Mouse (Mus musculus): ENCODE data around the gene Epha2. TPM values are rescaled to one million over a fixed set of nuclear protein-coding genes. Genes with fewer than 3 reads are reported as not detected.

Epha2 gene
- polyA plus RNA-seq, 1 experiment, result 129 TPM

GRCm38 (mm10) chr4:141316498-141317180, 15.6 kb downstream of the Epha2 start:
- Histone ChIP-seq H3K36me3 (ENCODE audit: control insufficient read depth, insufficient read depth) (peaks cover 98% of the 10 kb centered on the region), H3K27me3 (ENCODE audit: control insufficient read depth, insufficient read depth, insufficient read length) (no peaks in the 10 kb centered on the region)
- no peak for TF ChIP-seq MYOD1 (IDR thresholded peaks at IDR 0.05; ENCODE audit: control insufficient read depth, insufficient read length, low read depth)
- TF ChIP-seq CTCF (IDR thresholded peaks at IDR 0.05; ENCODE audit: control insufficient read depth, insufficient read depth, insufficient read length), result no peak
- no peak for TF ChIP-seq MAX (IDR thresholded peaks at IDR 0.05)
- no peak for TF ChIP-seq CEBPB (IDR thresholded peaks at IDR 0.05; ENCODE audit: low read depth)
- no peak for TF ChIP-seq USF1 (IDR thresholded peaks at IDR 0.05; ENCODE audit: low read depth)
- no peak for TF ChIP-seq MYOG (IDR thresholded peaks at IDR 0.05; ENCODE audit: control insufficient read depth, extremely low read depth, insufficient read length)
- no peak for TF ChIP-seq FOSL1 (IDR thresholded peaks at IDR 0.05; ENCODE audit: insufficient read depth, low read length, poor library complexity, severe bottlenecking)

GRCm38 (mm10) chr4:141317914-141318313, 16.9 kb downstream of the Epha2 start:
- H3K36me3 ChIP-seq (ENCODE audit: control insufficient read depth, insufficient read depth), result peaks cover 98% of the 10 kb centered on the region
- peaks cover 97% of the 10 kb centered on the region for H3K79me2 ChIP-seq (ENCODE audit: control insufficient read depth, insufficient read depth)
- H3ac ChIP-seq (ENCODE audit: control insufficient read depth, insufficient read length, low read depth), result no peak overlapping the region
- no peak overlapping the region for H3K4me3 ChIP-seq (ENCODE audit: insufficient read depth, poor library complexity, severe bottlenecking)
- TF ChIP-seq MAX (IDR thresholded peaks at IDR 0.05) (no peak), FOSL1 (IDR thresholded peaks at IDR 0.05; ENCODE audit: insufficient read depth, low read length, poor library complexity, severe bottlenecking) (no peak), MYOD1 (IDR thresholded peaks at IDR 0.05; ENCODE audit: control insufficient read depth, insufficient read length, low read depth) (no peak), MYOG (IDR thresholded peaks at IDR 0.05; ENCODE audit: control insufficient read depth, extremely low read depth, insufficient read length) (no peak), CEBPB (IDR thresholded peaks at IDR 0.05; ENCODE audit: low read depth) (no peak), USF1 (IDR thresholded peaks at IDR 0.05; ENCODE audit: low read depth) (no peak), CTCF (IDR thresholded peaks at IDR 0.05; ENCODE audit: control insufficient read depth, insufficient read depth, insufficient read length) (no peak)
- H3K79me3 ChIP-seq (ENCODE audit: low read depth), result peaks cover 67% of the 10 kb centered on the region
- no peaks in the 10 kb centered on the region for H3K27me3 ChIP-seq (ENCODE audit: control insufficient read depth, insufficient read depth, insufficient read length)

More at GRCm38 (mm10) chr4:141316498-141317180, 15.6 kb downstream of the Epha2 start:
- H3K79me2 ChIP-seq (ENCODE audit: control insufficient read depth, insufficient read depth), result peaks cover 97% of the 10 kb centered on the region
- peaks cover 75% of the 10 kb centered on the region for H3K79me3 ChIP-seq (ENCODE audit: low read depth)
- no peak overlapping the region for H3ac ChIP-seq (ENCODE audit: control insufficient read depth, insufficient read length, low read depth)
- no peak overlapping the region for H3K4me3 ChIP-seq (ENCODE audit: insufficient read depth, poor library complexity, severe bottlenecking)

GRCm38 (mm10) chr4:141322526-141322925, 21.5 kb downstream of the Epha2 start:
- Histone ChIP-seq H3K27me3 (ENCODE audit: control insufficient read depth, insufficient read depth, insufficient read length) (no peaks in the 10 kb centered on the region), H3K4me3 (ENCODE audit: insufficient read depth, poor library complexity, severe bottlenecking) (no peak overlapping the region), H3ac (ENCODE audit: control insufficient read depth, insufficient read length, low read depth) (no peak overlapping the region), H3K79me2 (ENCODE audit: control insufficient read depth, insufficient read depth) (peaks cover 83% of the 10 kb centered on the region), H3K79me3 (ENCODE audit: low read depth) (peaks cover 35% of the 10 kb centered on the region), H3K36me3 (ENCODE audit: control insufficient read depth, insufficient read depth) (peaks cover 100% of the 10 kb centered on the region)
- TF ChIP-seq FOSL1 (IDR thresholded peaks at IDR 0.05; ENCODE audit: insufficient read depth, low read length, poor library complexity, severe bottlenecking), result no peak
- no peak for TF ChIP-seq MAX (IDR thresholded peaks at IDR 0.05)
- no peak for TF ChIP-seq MYOG (IDR thresholded peaks at IDR 0.05; ENCODE audit: control insufficient read depth, extremely low read depth, insufficient read length)
- TF ChIP-seq MYOD1 (IDR thresholded peaks at IDR 0.05; ENCODE audit: control insufficient read depth, insufficient read length, low read depth), result no peak
- TF ChIP-seq USF1 (IDR thresholded peaks at IDR 0.05; ENCODE audit: low read depth), result no peak
- no peak for TF ChIP-seq CTCF (IDR thresholded peaks at IDR 0.05; ENCODE audit: control insufficient read depth, insufficient read depth, insufficient read length)
- TF ChIP-seq CEBPB (IDR thresholded peaks at IDR 0.05; ENCODE audit: low read depth), result no peak

- Histone ChIP-seq H3K36me3 (ENCODE audit: control insufficient read depth, insufficient read depth) (peaks cover 100% of the 10 kb centered on the region), H3K4me3 (ENCODE audit: insufficient read depth, poor library complexity, severe bottlenecking) (no peak overlapping the region), H3ac (ENCODE audit: control insufficient read depth, insufficient read length, low read depth) (no peak overlapping the region), H3K79me3 (ENCODE audit: low read depth) (peaks cover 17% of the 10 kb centered on the region), H3K79me2 (ENCODE audit: control insufficient read depth, insufficient read depth) (peaks cover 61% of the 10 kb centered on the region), H3K27me3 (ENCODE audit: control insufficient read depth, insufficient read depth, insufficient read length) (no peaks in the 10 kb centered on the region)
- TF ChIP-seq CTCF (IDR thresholded peaks at IDR 0.05; ENCODE audit: control insufficient read depth, insufficient read depth, insufficient read length) (no peak), USF1 (IDR thresholded peaks at IDR 0.05; ENCODE audit: low read depth) (no peak), MYOD1 (IDR thresholded peaks at IDR 0.05; ENCODE audit: control insufficient read depth, insufficient read length, low read depth) (no peak), MAX (IDR thresholded peaks at IDR 0.05) (no peak), MYOG (IDR thresholded peaks at IDR 0.05; ENCODE audit: control insufficient read depth, extremely low read depth, insufficient read length) (no peak), FOSL1 (IDR thresholded peaks at IDR 0.05; ENCODE audit: insufficient read depth, low read length, poor library complexity, severe bottlenecking) (no peak), CEBPB (IDR thresholded peaks at IDR 0.05; ENCODE audit: low read depth) (no peak)
Observed at GRCm38 (mm10) chr4:141324771-141325191, 23.7 kb downstream of the Epha2 start.

GRCm38 (mm10) chr4:141325636-141326035, 24.6 kb downstream of the Epha2 start:
- Histone ChIP-seq H3K27me3 (ENCODE audit: control insufficient read depth, insufficient read depth, insufficient read length) (no peaks in the 10 kb centered on the region), H3K4me3 (ENCODE audit: insufficient read depth, poor library complexity, severe bottlenecking) (no peak overlapping the region), H3K36me3 (ENCODE audit: control insufficient read depth, insufficient read depth) (peaks cover 92% of the 10 kb centered on the region), H3ac (ENCODE audit: control insufficient read depth, insufficient read length, low read depth) (no peak overlapping the region), H3K79me2 (ENCODE audit: control insufficient read depth, insufficient read depth) (peaks cover 55% of the 10 kb centered on the region), H3K79me3 (ENCODE audit: low read depth) (peaks cover 15% of the 10 kb centered on the region)
- TF ChIP-seq FOSL1 (IDR thresholded peaks at IDR 0.05; ENCODE audit: insufficient read depth, low read length, poor library complexity, severe bottlenecking) (no peak), CTCF (IDR thresholded peaks at IDR 0.05; ENCODE audit: control insufficient read depth, insufficient read depth, insufficient read length) (no peak), USF1 (IDR thresholded peaks at IDR 0.05; ENCODE audit: low read depth) (no peak), CEBPB (IDR thresholded peaks at IDR 0.05; ENCODE audit: low read depth) (no peak), MYOD1 (IDR thresholded peaks at IDR 0.05; ENCODE audit: control insufficient read depth, insufficient read length, low read depth) (no peak), MAX (IDR thresholded peaks at IDR 0.05) (no peak), MYOG (IDR thresholded peaks at IDR 0.05; ENCODE audit: control insufficient read depth, extremely low read depth, insufficient read length) (no peak)

All from C2C12 (cell line).